Mouse (Mus musculus) neutrophil, adult 59 days (primary cell): Measurements from ENCODE around the gene Slc25a22. TPM values are rescaled to one million over a fixed set of nuclear protein-coding genes. Genes with fewer than 3 reads are reported as not detected.

ENCODE experiments used
- total RNA-seq, 2 experiments: library from RNA; stranded (reverse); gene quantifications; 1 replicate in 1 of 2; 2 replicates in 1 of 2; pipeline ENCODE4 v1.2.4; 2023

Gene Slc25a22
- total RNA-seq: 10 to 100 TPM; 14.0 to 16.2 TPM

GRCm38 (mm10) chr7:141437178-141438120, at the start of gene Slc25a22:
TSS of gene Slc25a22 (minus strand) at chr7:141437892.

GRCm38 (mm10) chr7:141475011-141475804, 37.5 kb upstream of the Slc25a22 start, which contains the start of the genes Polr2l and Tspan4:
TSS of gene Polr2l (minus strand) at chr7:141475132.
TSS of gene Tspan4 (plus strand) at chr7:141475240.

GRCm38 (mm10) chr7:141467230-141468030, 29.7 kb upstream of the Slc25a22 start, which contains the start of gene Cd151:
TSS of gene Cd151 (plus strand) at chr7:141467392.

GRCm38 (mm10) chr7:141460391-141461113, 22.9 kb upstream of the Slc25a22 start, which contains the start of gene Cracr2b:
TSS of gene Cracr2b (plus strand) at chr7:141461094.

GRCm38 (mm10) chr7:141454967-141455551, 17.4 kb upstream of the Slc25a22 start, which contains the start of gene Pnpla2:
TSS of gene Pnpla2 (plus strand) at chr7:141455198.

GRCm38 (mm10) chr7:141447110-141447991, 9.7 kb upstream of the Slc25a22 start, which contains the start of gene Rplp2:
TSS of gene Rplp2 (plus strand) at chr7:141447370.

GRCm38 (mm10) chr7:141443828-141444237, 6.1 kb upstream of the Slc25a22 start, which contains the start of gene Pidd1:
TSS of gene Pidd1 (minus strand) at chr7:141444025.

GRCm38 (mm10) chr7:141429310-141429709, 8.4 kb downstream of the Slc25a22 start, which contains the start of gene Cend1:
TSS of gene Cend1 (minus strand) at chr7:141429491.

GRCm38 (mm10) chr7:141413809-141414584, 23.7 kb downstream of the Slc25a22 start, which contains the start of gene Gatd1:
TSS of gene Gatd1 (minus strand) at chr7:141414136.

GRCm38 (mm10) chr7:141391625-141392551, 45.8 kb downstream of the Slc25a22 start, which contains the start of gene Taldo1:
TSS of gene Taldo1 (plus strand) at chr7:141392199.

Other genes with a start within 250 kb of the Slc25a22 start
- gene Hras, start 243.9 kb downstream of the Slc25a22 start, total RNA-seq: 10 to 100 TPM; 30.0 to 30.9 TPM
- 1 to 10 TPM; 3.8 to 5.6 TPM for gene Lrrc56, start 243.7 kb downstream of the Slc25a22 start, total RNA-seq
- gene Lmntd2, start 223.8 kb downstream of the Slc25a22 start, total RNA-seq: under 1 TPM; 0.18 to 0.22 TPM
- 1 to 10 TPM; 4.0 to 5.0 TPM for gene Rassf7, start 222.0 kb downstream of the Slc25a22 start, total RNA-seq
- 10 to 100 TPM; 77.4 to 85.4 TPM for gene Phrf1, start 209.1 kb downstream of the Slc25a22 start, total RNA-seq
- gene Irf7, start 171.4 kb downstream of the Slc25a22 start, total RNA-seq: 10 to 100 TPM; 27.7 to 35.2 TPM
- not detected for gene Cdhr5, start 161.1 kb downstream of the Slc25a22 start, total RNA-seq
- gene Sct, start 158.8 kb downstream of the Slc25a22 start, total RNA-seq: not detected
- gene Drd4, start 145.9 kb downstream of the Slc25a22 start, total RNA-seq: not detected
- gene Deaf1, start 110.2 kb downstream of the Slc25a22 start, total RNA-seq: 10 to 100 TPM; 29.1 to 29.5 TPM
- 10 to 100 TPM in 1 of 2 experiments, 1 to 10 TPM in 1; 9.5 to 10.8 TPM for gene Tmem80, start 110.2 kb downstream of the Slc25a22 start, total RNA-seq
- gene Eps8l2, start 99.0 kb downstream of the Slc25a22 start, total RNA-seq: under 1 TPM in 1 of 2 experiments, not detected in 1; 0.78 TPM
- 100 to 1,000 TPM; 737 to 741 TPM for gene Taldo1, start 45.7 kb downstream of the Slc25a22 start, total RNA-seq
- gene Gatd1, start 23.8 kb downstream of the Slc25a22 start, total RNA-seq: 10 to 100 TPM; 19.7 to 19.9 TPM
- gene Cend1, start 8.4 kb downstream of the Slc25a22 start, total RNA-seq: not detected
- 10 to 100 TPM in 1 of 2 experiments, 1 to 10 TPM in 1; 8.2 to 10.7 TPM for gene Pidd1, start 6.1 kb upstream of the Slc25a22 start, total RNA-seq
- 100 to 1,000 TPM; 666 to 909 TPM for gene Rplp2, start 9.5 kb upstream of the Slc25a22 start, total RNA-seq
- gene Pnpla2, start 17.3 kb upstream of the Slc25a22 start, total RNA-seq: 100 to 1,000 TPM in 1 of 2 experiments, 10 to 100 TPM in 1; 90.8 to 112 TPM
- gene Cracr2b, start 23.2 kb upstream of the Slc25a22 start, total RNA-seq: 1 to 10 TPM; 4.0 to 9.5 TPM
- 10 to 100 TPM; 12.0 to 15.6 TPM for gene Cd151, start 29.5 kb upstream of the Slc25a22 start, total RNA-seq
- 10 to 100 TPM in 1 of 2 experiments, 1 to 10 TPM in 1; 8.9 to 11.4 TPM for gene Polr2l, start 37.2 kb upstream of the Slc25a22 start, total RNA-seq
- gene Tspan4, start 37.3 kb upstream of the Slc25a22 start, total RNA-seq: 1 to 10 TPM; 2.2 to 3.7 TPM
- gene Chid1, start 102.0 kb upstream of the Slc25a22 start, total RNA-seq: 10 to 100 TPM; 14.7 to 26.4 TPM
- gene Ap2a2, start 124.3 kb upstream of the Slc25a22 start, total RNA-seq: 10 to 100 TPM; 89.6 to 89.9 TPM
- gene Muc6, start 217.4 kb upstream of the Slc25a22 start, total RNA-seq: under 1 TPM; 0.11 to 0.53 TPM